Mouse (Mus musculus): ENCODE results near the gene Mllt11. TPM values are rescaled to one million over a fixed set of nuclear protein-coding genes. Genes with fewer than 3 reads are reported as not detected.

The Mllt11 gene
- polyA plus RNA-seq, 1 experiment from 2014 or later = 21.0 TPM

- WGBS (ENCODE audit: insufficient replicate concordance) = 40% methylated on average over 7 of the region's 7 CpGs
- H3K9ac ChIP-seq (ENCODE audit: low read depth, low read length) = no peak within 1 kb of the TSS
- H3K4me3 ChIP-seq (ENCODE audit: low read depth, low read length) = no peak within 1 kb of the TSS
- no peaks in the 10 kb centered on the region for H3K27me3 ChIP-seq (ENCODE audit: control insufficient read depth, insufficient read depth, low read length)
- H3K36me3 ChIP-seq (ENCODE audit: control insufficient read depth, insufficient read depth, low read length) = peaks cover 5% of the 10 kb centered on the region; the same call in 1 of the 2 replicates
- H3K9me3 ChIP-seq (replicated peaks; ENCODE audit: control insufficient read depth, low read length) = no peaks in the 10 kb centered on the region
- no peaks in the 10 kb centered on the region for H3K4me1 ChIP-seq (ENCODE audit: control insufficient read depth, insufficient read depth, low read length)
- ATAC-seq (replicated peaks; ENCODE audit: insufficient number of reproducible peaks, low FRiP score, low TSS enrichment) = no peak
- H3K27ac ChIP-seq (ENCODE audit: low read depth, low read length) = no peak within 1 kb of the TSS
- no peak within 1 kb of the TSS for H3K4me2 ChIP-seq
Observed at GRCm38 (mm10) chr3:95250783-95251424, 18.9 kb upstream of the Mllt11 start, which contains the start of gene Bnipl. Gene Bnipl (minus strand): TSS chr3:95251193.

GRCm38 (mm10) chr3:95250361-95250760, 18.4 kb upstream of the Mllt11 start:
- ATAC-seq (replicated peaks; ENCODE audit: insufficient number of reproducible peaks, low FRiP score, low TSS enrichment) = no peak
- Histone ChIP-seq H3K9ac (ENCODE audit: low read depth, low read length) (no peak overlapping the region), H3K27ac (ENCODE audit: low read depth, low read length) (no peak overlapping the region), H3K27me3 (ENCODE audit: control insufficient read depth, insufficient read depth, low read length) (no peaks in the 10 kb centered on the region), H3K9me3 (replicated peaks; ENCODE audit: control insufficient read depth, low read length) (no peaks in the 10 kb centered on the region), H3K4me3 (ENCODE audit: low read depth, low read length) (no peak overlapping the region), H3K4me1 (ENCODE audit: control insufficient read depth, insufficient read depth, low read length) (no peaks in the 10 kb centered on the region), H3K4me2 (no peak overlapping the region), H3K36me3 (ENCODE audit: control insufficient read depth, insufficient read depth, low read length) (peaks cover 5% of the 10 kb centered on the region; the same call in 1 of the 2 replicates)
- 72% methylated on average over 5 of the region's 5 CpGs for WGBS (ENCODE audit: insufficient replicate concordance)

GRCm38 (mm10) chr3:95247660-95248336, 15.8 kb upstream of the Mllt11 start:
- H3K4me1 ChIP-seq (ENCODE audit: control insufficient read depth, insufficient read depth, low read length) = no peaks in the 10 kb centered on the region
- H3K9me3 ChIP-seq (replicated peaks; ENCODE audit: control insufficient read depth, low read length) = no peaks in the 10 kb centered on the region
- no peak for ATAC-seq (replicated peaks; ENCODE audit: insufficient number of reproducible peaks, low FRiP score, low TSS enrichment)
- H3K27ac ChIP-seq (ENCODE audit: low read depth, low read length) = no peak overlapping the region
- H3K9ac ChIP-seq (ENCODE audit: low read depth, low read length) = no peak overlapping the region
- no peak overlapping the region for H3K4me3 ChIP-seq (ENCODE audit: low read depth, low read length)
- H3K36me3 ChIP-seq (ENCODE audit: control insufficient read depth, insufficient read depth, low read length) = no peaks in the 10 kb centered on the region
- no peak overlapping the region for H3K4me2 ChIP-seq
- WGBS (ENCODE audit: insufficient replicate concordance) = 67% methylated on average over 1 of the region's 1 CpGs
- no peaks in the 10 kb centered on the region for H3K27me3 ChIP-seq (ENCODE audit: control insufficient read depth, insufficient read depth, low read length)

GRCm38 (mm10) chr3:95246465-95247231, 14.7 kb upstream of the Mllt11 start:
- no peaks in the 10 kb centered on the region for H3K36me3 ChIP-seq (ENCODE audit: control insufficient read depth, insufficient read depth, low read length)
- H3K27ac ChIP-seq (ENCODE audit: low read depth, low read length) = no peak overlapping the region
- no peak overlapping the region for H3K9ac ChIP-seq (ENCODE audit: low read depth, low read length)
- WGBS (ENCODE audit: insufficient replicate concordance) = 80% methylated on average over 5 of the region's 5 CpGs
- H3K4me1 ChIP-seq (ENCODE audit: control insufficient read depth, insufficient read depth, low read length) = no peaks in the 10 kb centered on the region
- no peaks in the 10 kb centered on the region for H3K27me3 ChIP-seq (ENCODE audit: control insufficient read depth, insufficient read depth, low read length)
- H3K9me3 ChIP-seq (replicated peaks; ENCODE audit: control insufficient read depth, low read length) = no peaks in the 10 kb centered on the region
- H3K4me2 ChIP-seq = no peak overlapping the region
- H3K4me3 ChIP-seq (ENCODE audit: low read depth, low read length) = no peak overlapping the region
- no peak for ATAC-seq (replicated peaks; ENCODE audit: insufficient number of reproducible peaks, low FRiP score, low TSS enrichment)

GRCm38 (mm10) chr3:95243086-95243485, 11.1 kb upstream of the Mllt11 start:
- Histone ChIP-seq H3K4me2 (no peak overlapping the region), H3K9ac (ENCODE audit: low read depth, low read length) (no peak overlapping the region), H3K27me3 (ENCODE audit: control insufficient read depth, insufficient read depth, low read length) (no peaks in the 10 kb centered on the region), H3K36me3 (ENCODE audit: control insufficient read depth, insufficient read depth, low read length) (0 out of 2 replicates have a peak, but pooled peaks cover 2% of the 10 kb centered on the region), H3K27ac (ENCODE audit: low read depth, low read length) (no peak overlapping the region), H3K9me3 (replicated peaks; ENCODE audit: control insufficient read depth, low read length) (no peaks in the 10 kb centered on the region), H3K4me3 (ENCODE audit: low read depth, low read length) (no peak overlapping the region), H3K4me1 (ENCODE audit: control insufficient read depth, insufficient read depth, low read length) (no peaks in the 10 kb centered on the region)
- no peak for ATAC-seq (replicated peaks; ENCODE audit: insufficient number of reproducible peaks, low FRiP score, low TSS enrichment)
- WGBS (ENCODE audit: insufficient replicate concordance) = 73% methylated on average over 2 of the region's 2 CpGs

GRCm38 (mm10) chr3:95241498-95241897, 9.5 kb upstream of the Mllt11 start, which contains the start of gene Gm128:
Gene Gm128 (minus strand): TSS chr3:95241598.
- WGBS (ENCODE audit: insufficient replicate concordance) = 78% methylated on average over 7 of the region's 7 CpGs

GRCm38 (mm10) chr3:95240900-95241299, 8.9 kb upstream of the Mllt11 start:
- 23% methylated on average over 17 of the region's 17 CpGs for WGBS (ENCODE audit: insufficient replicate concordance)
- Histone ChIP-seq H3K9ac (ENCODE audit: low read depth, low read length) (peak overlapping the region; percentile 66; the same call in 1 of the 2 replicates), H3K4me3 (ENCODE audit: low read depth, low read length) (0 out of 2 replicates have a peak overlapping the region, but pooled peaks have one; percentile 0), H3K4me1 (ENCODE audit: control insufficient read depth, insufficient read depth, low read length) (no peaks in the 10 kb centered on the region), H3K27me3 (ENCODE audit: control insufficient read depth, insufficient read depth, low read length) (no peaks in the 10 kb centered on the region), H3K4me2 (peak overlapping the region; percentile 58), H3K36me3 (ENCODE audit: control insufficient read depth, insufficient read depth, low read length) (peaks cover 7% of the 10 kb centered on the region; the same call in 1 of the 2 replicates), H3K27ac (ENCODE audit: low read depth, low read length) (no peak overlapping the region), H3K9me3 (replicated peaks; ENCODE audit: control insufficient read depth, low read length) (no peaks in the 10 kb centered on the region)
- no peak for ATAC-seq (replicated peaks; ENCODE audit: insufficient number of reproducible peaks, low FRiP score, low TSS enrichment)

More at GRCm38 (mm10) chr3:95241498-95241897, 9.5 kb upstream of the Mllt11 start, which contains the start of gene Gm128:
- no peak for ATAC-seq (replicated peaks; ENCODE audit: insufficient number of reproducible peaks, low FRiP score, low TSS enrichment)
- H3K9me3 ChIP-seq (replicated peaks; ENCODE audit: control insufficient read depth, low read length) = no peaks in the 10 kb centered on the region
- H3K36me3 ChIP-seq (ENCODE audit: control insufficient read depth, insufficient read depth, low read length) = peaks cover 7% of the 10 kb centered on the region; the same call in 1 of the 2 replicates
- no peaks in the 10 kb centered on the region for H3K27me3 ChIP-seq (ENCODE audit: control insufficient read depth, insufficient read depth, low read length)
- H3K9ac ChIP-seq (ENCODE audit: low read depth, low read length) = peak within 1 kb of the TSS; percentile 66; the same call in 1 of the 2 replicates
- no peak within 1 kb of the TSS for H3K27ac ChIP-seq (ENCODE audit: low read depth, low read length)
- H3K4me2 ChIP-seq = peak within 1 kb of the TSS; percentile 58
- 0 out of 2 replicates have a peak within 1 kb of the TSS, but pooled peaks have one; percentile 0 for H3K4me3 ChIP-seq (ENCODE audit: low read depth, low read length)
- H3K4me1 ChIP-seq (ENCODE audit: control insufficient read depth, insufficient read depth, low read length) = no peaks in the 10 kb centered on the region

GRCm38 (mm10) chr3:95239971-95240370, 8.0 kb upstream of the Mllt11 start:
- no peaks in the 10 kb centered on the region for H3K9me3 ChIP-seq (replicated peaks; ENCODE audit: control insufficient read depth, low read length)
- no peaks in the 10 kb centered on the region for H3K4me1 ChIP-seq (ENCODE audit: control insufficient read depth, insufficient read depth, low read length)
- no peak for ATAC-seq (replicated peaks; ENCODE audit: insufficient number of reproducible peaks, low FRiP score, low TSS enrichment)
- no peak overlapping the region for H3K9ac ChIP-seq (ENCODE audit: low read depth, low read length)
- H3K27me3 ChIP-seq (ENCODE audit: control insufficient read depth, insufficient read depth, low read length) = no peaks in the 10 kb centered on the region
- H3K4me3 ChIP-seq (ENCODE audit: low read depth, low read length) = no peak overlapping the region; the same call in 1 of the 2 replicates
- peaks cover 15% of the 10 kb centered on the region for H3K36me3 ChIP-seq (ENCODE audit: control insufficient read depth, insufficient read depth, low read length)
- H3K4me2 ChIP-seq = no peak overlapping the region
- no peak overlapping the region for H3K27ac ChIP-seq (ENCODE audit: low read depth, low read length)
- 84% methylated on average over 12 of the region's 12 CpGs for WGBS (ENCODE audit: insufficient replicate concordance)

Data from heart, embryonic 11.5 days (tissue).